Mouse (Mus musculus): ENCODE measurements around the gene Cacna1e.

DNA sequence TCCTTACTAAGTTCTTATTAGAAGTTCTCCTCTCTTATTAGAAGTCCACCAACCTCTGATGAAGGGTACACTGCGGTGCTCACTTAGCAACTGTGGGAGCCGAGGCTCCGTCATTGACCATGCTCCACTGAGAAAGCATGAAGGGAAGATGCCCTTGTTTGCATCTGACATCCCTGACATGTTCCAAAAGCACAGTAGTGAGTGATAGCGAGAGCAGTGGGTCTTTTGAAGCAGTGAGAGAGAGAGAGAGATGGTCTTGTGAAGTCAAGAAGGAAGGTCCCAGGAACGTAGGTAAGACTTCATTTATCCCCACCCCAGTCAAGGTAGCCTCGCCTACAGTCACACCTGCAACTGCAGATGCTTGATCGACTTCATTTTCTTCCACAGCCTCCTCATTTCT lies 63.9 kb downstream of the Cacna1e start:
- TF ChIP-seq CTCF (conservative IDR thresholded peaks at IDR 0.05; ENCODE audit: insufficient read depth, insufficient read length, low read depth, low read length) (no peak), POLR2A (IDR thresholded peaks at IDR 0.05; ENCODE audit: low read depth, low read length) (no peak)
